Mouse (Mus musculus) intestine, embryonic 16.5 days (tissue): ENCODE data around the gene C2cd4d. TPM values are rescaled to one million over a fixed set of nuclear protein-coding genes. Genes with fewer than 3 reads are reported as not detected.

Experiments
- polyA plus RNA-seq: library from polyadenylated mRNA; unstranded; fragments of >200 nt; fragmentation: Nextera tagmentation; extraction: Ambion mirVana; gene quantifications from 2 replicates; pipeline ENCODE4 v1.2.1, GENCODE M21; 2015

C2cd4d gene
- polyA plus RNA-seq, 1 experiment from 2014 or later, result 0.71 TPM

Other genes with a start within 250 kb of the C2cd4d start
- not detected in 2 replicates for gene Gm10696, start 184.2 kb upstream of the C2cd4d start, polyA plus RNA-seq
- not detected in 2 replicates for gene Gm5286, start 165.7 kb upstream of the C2cd4d start, polyA plus RNA-seq
- not detected in 2 replicates for gene Gm4778, start 98.4 kb upstream of the C2cd4d start, polyA plus RNA-seq
- 18.5 and 19.4 TPM in 2 replicates for gene Them4, start 52.3 kb upstream of the C2cd4d start, polyA plus RNA-seq
- 0.42 TPM in 1 of 2 replicates, not detected in the other for gene Them5, start 20.3 kb upstream of the C2cd4d start, polyA plus RNA-seq
- 11.8 and 14.6 TPM in 2 replicates for gene Rorc, start 10.4 kb downstream of the C2cd4d start, polyA plus RNA-seq
- gene Lingo4, start 36.1 kb downstream of the C2cd4d start, polyA plus RNA-seq, result 0.48 and 0.54 TPM in 2 replicates
- gene Tdrkh, start 50.8 kb downstream of the C2cd4d start, polyA plus RNA-seq, result 9.0 and 10.3 TPM in 2 replicates
- gene Mrpl9, start 80.9 kb downstream of the C2cd4d start, polyA plus RNA-seq, result 68.1 and 77.6 TPM in 2 replicates
- gene Oaz3, start 81.5 kb downstream of the C2cd4d start, polyA plus RNA-seq, result 0.17 and 0.23 TPM in 2 replicates
- gene Celf3, start 115.9 kb downstream of the C2cd4d start, polyA plus RNA-seq, result 18.8 and 24.1 TPM in 2 replicates
- gene Riiad1, start 117.9 kb downstream of the C2cd4d start, polyA plus RNA-seq, result 5.4 TPM in 2 replicates
- 26.7 and 27.4 TPM in 2 replicates for gene Snx27, start 220.3 kb downstream of the C2cd4d start, polyA plus RNA-seq